Mouse (Mus musculus): ENCODE data around the gene Gm37240. TPM values are rescaled to one million over a fixed set of nuclear protein-coding genes. Genes with fewer than 3 reads are reported as not detected.

The Gm37240 gene
- polyA plus RNA-seq, 1 experiment from 2014 or later, result 5.2 TPM

DNA sequence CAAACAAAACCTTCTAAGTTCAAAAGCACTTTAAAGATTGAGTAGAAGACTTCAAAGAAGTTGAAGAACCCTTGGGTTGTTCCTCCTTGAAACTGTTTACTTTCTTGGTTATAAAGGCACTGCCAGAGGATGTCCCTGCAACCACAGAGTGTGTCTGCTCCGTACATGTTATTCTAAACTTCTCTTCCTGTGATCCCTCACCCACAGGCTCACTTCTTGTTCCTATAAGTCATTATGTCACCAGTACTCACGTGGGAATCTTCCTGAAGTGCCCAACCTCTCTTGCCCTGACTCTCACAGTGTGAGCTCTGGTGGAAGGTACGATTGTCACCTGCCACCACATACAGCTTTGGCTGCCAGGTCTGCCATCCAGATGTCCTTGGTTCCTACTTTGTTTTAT lies 1265.3 kb downstream of the Gm37240 start:
- no peak for DNase-seq (ENCODE audit: low spot score)

DNA sequence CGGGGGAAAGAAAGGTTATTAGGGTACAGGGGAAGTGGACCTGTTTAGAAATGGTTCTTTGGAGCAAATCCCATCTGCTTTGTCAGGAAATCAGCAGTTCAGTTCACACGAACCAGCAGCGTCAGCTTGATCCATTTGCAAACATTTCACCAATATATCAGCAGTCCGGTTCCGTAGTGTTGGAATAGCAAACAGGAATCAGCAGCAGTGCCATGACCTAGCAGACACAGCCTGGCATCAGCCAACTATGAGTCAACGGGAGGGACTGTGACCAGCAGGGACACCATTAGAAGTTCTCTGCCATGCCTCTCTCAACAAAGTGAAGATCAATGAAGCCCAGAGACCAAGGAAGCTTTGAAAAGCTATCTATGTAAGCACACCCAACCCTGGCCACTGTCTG lies 1267.6 kb downstream of the Gm37240 start:
- no peak for DNase-seq (ENCODE audit: low spot score)

DNA sequence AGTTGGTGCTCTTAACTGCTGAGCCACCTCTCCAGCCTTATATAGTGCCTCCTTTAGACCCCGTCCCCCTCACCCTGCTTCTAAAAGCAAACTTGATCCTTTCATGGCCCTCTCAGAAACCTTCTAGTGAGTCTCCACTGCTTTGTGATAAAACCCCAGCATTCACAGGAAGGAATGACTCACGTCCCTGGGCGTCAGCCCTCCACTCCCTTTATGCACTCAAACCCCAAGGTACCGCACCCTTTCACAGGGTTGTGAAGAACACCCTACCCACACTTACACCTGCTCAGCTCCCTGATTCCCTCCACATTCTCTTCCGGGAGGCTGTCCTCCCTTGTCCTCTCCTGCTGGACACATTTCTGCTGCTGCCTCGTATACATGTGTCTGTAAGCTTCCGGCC lies 1268.3 kb downstream of the Gm37240 start:
- DNase-seq (ENCODE audit: low spot score), result no peak

DNA sequence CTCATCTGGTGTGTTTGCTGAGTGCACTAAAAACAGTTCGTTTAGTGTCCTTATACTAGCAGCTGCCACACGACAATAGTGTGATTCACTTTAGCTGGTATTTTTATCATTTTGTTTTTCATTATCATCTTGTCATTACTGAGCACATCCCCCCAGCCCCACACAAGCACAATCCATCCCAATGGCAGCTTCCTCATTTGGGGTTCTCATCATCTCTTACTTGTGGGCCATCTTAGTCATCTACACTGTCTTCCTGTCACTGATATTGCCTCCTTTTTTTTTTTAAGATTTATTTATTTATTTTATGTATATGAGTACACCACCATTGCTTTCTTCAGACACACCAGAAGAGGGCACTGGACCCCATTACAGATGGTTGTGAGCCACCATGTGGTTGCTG lies 1268.7 kb downstream of the Gm37240 start:
- DNase-seq (ENCODE audit: low spot score), result no peak

DNA sequence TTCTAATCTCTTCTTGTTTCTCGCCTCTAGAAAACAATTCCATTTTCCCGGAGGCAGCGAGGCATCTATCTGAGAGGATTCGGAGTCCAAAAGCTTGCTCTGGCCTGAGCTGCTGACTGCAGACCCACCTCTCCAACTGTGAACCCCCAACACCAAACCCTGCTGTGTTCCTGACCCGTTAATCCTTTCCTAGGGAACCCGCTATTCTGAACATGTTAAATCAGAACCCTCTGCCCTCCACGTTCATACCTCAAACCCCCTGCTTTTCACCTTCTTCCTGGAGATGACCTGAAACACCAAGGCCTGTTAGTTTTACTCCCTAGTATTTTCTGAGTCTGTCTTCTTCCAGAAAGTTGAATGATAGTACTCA lies 1271.5 kb downstream of the Gm37240 start:
- no peak for DNase-seq (ENCODE audit: low spot score)

DNA sequence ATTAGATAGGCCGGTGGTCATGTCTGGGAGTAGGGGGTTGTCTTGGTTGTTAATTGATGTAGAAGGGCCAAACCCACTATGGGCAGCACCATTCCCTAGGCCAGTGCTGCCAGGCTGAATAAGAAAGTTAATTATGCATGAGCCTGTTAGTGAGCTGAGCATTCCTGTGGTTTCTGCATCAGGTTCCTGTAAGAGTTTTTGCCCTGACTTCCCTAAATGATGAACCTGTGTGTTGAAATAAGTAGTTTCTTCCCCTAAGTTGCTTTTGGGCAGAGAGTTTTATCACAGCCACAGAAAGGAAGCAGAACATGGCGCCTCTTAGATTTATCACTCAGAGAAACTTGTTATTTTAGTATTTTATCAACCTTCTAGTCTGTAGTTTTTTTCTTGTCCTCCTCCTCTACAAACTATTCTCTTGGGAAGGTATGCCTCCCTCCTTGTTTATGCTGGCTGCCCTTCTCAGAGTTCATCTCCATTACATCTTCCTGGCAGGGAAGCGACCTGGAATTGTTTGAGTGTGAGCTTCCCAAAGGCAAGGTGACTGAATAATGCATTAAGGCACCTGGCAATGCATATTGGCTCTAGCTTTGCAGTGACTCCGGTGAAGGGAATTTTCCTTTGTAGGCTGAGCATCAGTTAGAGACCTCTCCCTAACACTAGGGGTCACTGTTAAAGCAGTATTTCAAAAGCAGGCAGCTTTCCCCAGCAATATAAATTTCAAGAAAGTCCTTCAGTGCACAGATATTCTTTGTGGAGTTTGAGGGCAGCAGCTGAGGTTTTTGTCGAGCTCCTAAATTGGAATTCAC lies 1272.1 kb downstream of the Gm37240 start:
- peak; percentile 55 for DNase-seq (ENCODE audit: low spot score)

DNA sequence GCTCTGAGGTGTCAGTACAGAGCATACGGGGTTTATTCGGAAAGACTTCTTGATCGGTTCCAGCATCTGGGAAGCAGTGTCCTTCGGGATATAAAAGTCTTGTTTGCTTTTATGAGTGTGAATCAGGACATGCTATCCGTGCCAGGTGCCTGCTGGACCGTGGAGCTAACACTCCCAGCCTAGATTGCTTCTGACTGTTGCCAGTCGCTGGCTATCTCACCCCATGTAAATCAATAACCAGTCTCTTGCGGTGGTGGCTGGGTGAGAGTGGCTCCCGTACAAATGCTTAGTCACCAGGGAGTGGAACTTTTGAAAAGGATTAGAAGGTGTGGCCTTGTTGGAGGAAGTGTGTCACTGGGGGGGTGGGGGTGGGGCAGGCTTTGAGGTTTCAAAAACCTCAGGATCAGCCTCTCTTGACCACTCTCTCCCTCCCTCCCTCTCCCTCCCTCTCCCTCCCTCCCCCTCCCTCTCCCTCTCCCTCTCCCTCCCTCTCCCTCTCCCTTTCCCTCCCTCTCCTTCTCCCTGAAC lies 1277.1 kb downstream of the Gm37240 start:
- DNase-seq (ENCODE audit: low spot score), result no peak

DNA sequence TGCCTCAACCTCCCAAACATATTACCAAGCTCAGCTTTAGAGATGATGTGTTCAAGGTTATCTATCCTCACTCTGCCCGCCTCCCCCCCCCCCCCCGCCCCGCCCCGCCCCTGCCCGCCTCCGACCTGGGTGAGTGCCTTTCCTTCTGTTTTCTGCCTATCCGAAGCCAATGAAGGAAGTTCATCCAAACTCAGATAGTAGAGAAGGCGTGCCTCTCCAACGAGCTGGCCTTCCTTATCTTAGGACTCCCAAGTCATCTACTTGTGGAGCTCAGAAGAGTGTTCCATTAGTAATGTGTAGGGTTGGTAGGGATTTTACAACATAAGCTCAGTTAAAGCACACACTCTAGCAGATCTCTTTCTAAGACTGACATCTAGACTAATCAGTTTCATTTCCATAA lies 1284.1 kb downstream of the Gm37240 start:
- no peak for DNase-seq (ENCODE audit: low spot score)

DNA sequence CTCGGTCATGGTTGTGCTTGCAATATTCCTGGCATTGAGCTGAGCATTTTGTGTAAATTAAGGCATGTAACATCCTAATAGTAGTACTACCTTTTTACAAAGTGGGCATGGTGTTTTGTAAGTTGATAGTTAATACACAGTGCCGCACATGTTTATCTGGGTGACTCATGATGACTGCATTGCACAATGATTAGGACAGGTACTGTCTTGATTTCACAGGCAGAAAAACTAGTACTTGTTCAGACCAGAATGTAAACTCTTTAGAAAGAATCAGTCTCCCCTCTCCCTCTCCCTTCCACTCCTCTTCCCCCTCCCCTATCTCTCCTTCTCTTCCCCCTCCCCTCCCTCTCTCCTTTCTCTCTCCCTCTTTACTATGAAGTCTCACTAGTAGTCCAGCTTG lies 1284.6 kb downstream of the Gm37240 start:
- DNase-seq (ENCODE audit: low spot score), result no peak

DNA sequence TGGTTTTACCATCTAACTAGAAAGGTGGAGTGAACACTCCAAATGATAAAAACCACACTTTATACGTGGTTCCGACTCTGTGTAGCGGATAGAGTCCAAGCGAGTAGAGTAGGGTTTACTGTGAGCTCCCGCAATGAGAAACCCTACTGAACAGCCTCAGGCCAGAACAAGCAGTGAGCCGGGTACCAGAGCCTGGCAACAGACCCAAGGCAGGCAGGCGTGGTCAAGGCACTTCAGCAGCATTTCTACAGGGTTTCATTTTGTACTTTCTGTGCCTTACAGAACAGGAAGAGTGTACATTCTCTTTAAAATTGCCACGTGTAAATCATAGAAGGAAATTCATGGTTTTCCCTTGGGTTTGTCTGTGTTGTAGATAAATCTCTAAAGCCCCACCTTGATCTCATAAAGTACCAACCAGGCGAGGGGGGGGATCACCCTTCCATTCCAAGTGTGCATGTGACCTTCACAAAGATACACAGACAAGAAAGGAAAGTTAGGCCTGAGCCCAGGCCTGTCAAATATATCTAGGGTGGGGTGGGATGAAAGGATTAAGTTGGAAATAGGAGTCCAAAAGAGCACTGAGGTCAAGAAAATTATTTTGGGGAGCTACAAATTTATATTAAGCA lies 1285.3 kb downstream of the Gm37240 start:
- DNase-seq (ENCODE audit: low spot score), result no peak

DNA sequence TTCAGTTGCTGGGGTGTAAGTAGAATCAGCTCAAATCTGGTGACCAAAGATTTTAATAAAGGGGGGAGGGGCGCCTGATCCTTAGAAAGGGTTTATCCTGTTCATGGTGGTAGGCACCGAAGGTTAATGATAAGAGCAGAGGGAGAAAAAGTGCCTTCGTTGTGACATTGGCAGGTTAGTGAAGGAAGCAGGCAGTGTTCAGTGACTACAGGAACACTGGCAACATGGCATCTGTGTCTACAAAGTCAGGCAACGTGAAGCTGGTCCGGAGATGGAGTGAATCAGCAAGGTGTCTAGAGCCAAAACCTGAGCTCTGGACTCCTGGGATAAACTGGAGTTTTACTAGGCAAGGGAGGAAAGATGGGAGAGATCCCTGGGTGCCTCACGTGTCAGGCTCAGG lies 1288.6 kb downstream of the Gm37240 start:
- DNase-seq (ENCODE audit: low spot score), result no peak

DNA sequence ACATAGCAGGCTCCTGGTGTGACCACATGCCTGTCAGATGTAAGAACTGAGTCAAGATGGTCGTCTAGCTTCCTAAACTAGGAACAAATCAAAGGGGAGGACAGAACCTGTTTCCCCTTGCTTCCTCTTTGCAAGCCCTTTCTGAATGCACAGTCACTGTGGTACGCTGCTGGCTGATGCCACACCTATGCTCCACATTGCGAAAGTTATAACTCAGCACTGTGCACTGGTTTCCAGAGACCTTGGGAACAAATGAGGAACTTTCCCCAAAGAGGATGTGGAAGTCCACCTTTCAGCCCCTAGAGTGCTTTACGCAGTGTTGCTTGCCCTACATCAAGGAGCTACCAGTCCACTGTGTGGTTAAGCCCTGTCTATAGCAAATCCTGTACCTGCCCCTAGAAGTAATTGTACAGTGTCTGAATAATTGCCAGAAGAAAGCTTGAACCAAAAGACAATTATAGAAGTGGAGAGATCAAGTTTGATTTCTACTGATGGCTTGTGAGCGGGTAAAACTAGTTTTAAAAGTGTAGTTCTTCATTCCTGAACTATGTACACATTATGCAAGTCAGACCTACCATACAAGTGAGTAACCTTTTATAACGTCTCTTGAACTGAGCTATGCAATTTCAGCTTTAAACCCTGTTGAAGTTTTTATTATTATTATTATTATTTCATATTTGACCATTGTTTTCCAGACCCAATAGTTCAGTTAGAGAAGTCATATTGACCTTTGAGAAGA lies 1289.2 kb downstream of the Gm37240 start:
- DNase-seq (ENCODE audit: low spot score), result no peak

DNA sequence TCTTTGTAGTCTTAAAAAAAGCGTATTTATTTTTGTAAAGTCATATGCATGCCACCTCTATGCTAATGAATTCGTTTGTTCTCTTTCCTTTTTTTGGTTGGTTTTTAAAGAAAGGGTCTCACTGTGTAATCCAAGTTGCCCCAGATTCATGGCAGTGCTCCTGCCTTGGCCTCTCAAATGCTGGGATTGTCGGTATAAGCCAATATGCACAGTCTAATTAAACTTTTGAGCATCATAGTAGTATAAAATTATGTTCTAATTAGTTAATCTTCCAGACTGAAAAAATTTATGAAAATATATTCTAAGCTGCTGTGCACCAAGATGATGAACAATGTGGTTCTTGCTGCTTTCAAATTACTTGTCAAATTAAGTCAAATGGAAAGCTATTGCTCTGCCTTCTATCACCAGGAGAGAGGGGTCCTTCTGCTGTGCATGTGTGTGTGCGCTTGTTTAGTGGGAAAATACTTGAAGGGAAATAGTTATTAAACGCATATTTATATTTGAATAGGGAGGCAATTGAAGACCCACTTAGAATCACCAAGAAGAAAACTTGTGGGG lies 1291.6 kb downstream of the Gm37240 start:
- DNase-seq (ENCODE audit: low spot score), result no peak

DNA sequence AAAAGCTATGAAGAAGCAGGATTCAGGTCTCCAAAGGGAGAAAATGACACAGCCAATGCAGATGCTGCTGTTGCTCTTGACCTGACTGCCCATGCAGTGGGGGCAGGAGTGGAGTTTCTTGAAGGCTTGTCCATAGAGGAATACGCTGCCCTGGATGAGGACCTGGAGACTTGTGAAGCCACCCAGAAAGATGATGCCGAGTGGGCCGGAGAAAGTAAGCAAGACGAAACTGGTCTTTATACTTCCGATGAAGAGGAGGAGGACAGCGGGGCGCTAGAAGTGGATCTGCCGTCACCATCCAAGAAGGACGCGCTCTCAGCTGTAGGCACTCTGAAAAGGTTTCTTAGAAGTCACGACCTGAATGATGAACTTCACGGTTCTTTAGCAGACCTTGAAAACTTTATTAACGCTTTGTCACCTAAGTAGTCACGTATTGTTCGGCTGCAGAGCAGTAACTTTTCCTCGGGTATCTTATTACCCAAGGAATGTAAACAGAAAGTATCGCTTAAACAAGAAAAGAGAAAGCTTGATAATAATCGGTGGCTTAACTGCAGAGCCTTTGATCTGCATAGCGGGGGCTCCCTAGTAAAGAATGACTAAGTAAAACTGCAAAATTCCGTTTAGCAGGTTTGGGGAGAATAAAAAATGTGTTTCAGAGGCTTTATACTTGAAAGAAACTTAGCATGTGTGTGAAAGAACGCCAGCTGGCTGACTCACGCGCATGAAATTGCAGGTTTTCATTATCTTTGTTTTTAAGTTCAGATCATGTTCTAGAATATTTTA lies 1292.2 kb downstream of the Gm37240 start:
- peak; percentile 59 for DNase-seq (ENCODE audit: low spot score)

DNA sequence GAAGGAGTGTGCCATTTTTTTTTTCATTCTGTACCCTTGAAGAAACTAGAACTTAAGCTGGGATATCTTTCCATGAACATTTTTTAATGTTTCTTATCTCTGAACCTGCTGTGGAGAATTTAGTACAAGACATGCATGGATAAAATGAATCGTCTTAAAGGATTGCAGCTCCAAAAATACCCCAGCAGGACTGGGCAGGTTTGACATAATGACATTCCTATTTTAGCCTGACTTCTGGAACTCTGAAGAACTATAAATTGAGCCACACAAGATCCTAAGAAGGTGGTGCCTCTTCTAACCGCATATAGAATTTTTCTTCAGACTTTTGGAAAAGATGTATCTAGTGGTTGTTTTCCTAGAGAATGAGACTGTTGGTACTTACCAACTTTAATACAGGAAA lies 1294.0 kb downstream of the Gm37240 start, which contains the start of gene Tigd4:
Gene Tigd4 (plus strand): TSS at position 301 of the 400 bp plus-strand sequence.
- DNase-seq (ENCODE audit: low spot score), result no peak

DNA sequence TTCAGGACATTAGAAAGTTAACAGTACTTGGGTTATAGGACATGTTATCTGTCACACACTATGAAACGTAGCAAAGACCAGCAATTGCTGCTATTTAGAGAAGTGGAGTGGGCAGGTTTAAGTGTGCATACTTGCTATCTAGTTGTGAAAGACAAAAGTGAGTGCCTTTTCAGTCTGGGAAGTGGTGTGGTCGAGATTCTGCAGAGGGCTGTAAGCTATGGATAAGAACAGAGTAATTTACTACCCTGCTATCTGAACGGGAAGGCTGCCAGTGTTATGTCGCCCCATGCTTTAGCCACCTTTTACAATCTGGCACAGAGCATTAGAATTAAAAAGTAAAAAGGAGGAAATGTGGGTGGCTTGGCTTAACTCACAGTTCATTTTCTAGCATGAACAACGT lies 1300.6 kb downstream of the Gm37240 start:
- DNase-seq (ENCODE audit: low spot score), result no peak

DNA sequence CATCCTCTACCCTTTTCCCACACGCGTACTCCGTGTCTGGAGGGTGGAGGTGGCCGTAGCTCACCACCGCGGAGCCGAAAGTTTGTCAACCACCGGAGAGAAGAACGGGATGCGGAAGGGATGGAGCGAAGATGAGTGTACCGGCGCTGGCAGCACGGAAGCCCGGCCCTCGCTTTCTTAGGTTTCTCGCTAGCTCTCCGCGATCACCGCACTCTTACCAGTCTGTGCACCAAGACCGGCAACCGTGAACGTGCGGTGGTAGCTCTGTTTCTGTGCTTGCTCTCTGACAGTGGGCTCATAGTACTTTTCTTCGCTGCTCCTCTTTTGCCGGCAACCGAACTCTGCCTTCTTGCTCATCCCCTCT lies 1304.4 kb downstream of the Gm37240 start:
- no peak for DNase-seq (ENCODE audit: low spot score)

DNA sequence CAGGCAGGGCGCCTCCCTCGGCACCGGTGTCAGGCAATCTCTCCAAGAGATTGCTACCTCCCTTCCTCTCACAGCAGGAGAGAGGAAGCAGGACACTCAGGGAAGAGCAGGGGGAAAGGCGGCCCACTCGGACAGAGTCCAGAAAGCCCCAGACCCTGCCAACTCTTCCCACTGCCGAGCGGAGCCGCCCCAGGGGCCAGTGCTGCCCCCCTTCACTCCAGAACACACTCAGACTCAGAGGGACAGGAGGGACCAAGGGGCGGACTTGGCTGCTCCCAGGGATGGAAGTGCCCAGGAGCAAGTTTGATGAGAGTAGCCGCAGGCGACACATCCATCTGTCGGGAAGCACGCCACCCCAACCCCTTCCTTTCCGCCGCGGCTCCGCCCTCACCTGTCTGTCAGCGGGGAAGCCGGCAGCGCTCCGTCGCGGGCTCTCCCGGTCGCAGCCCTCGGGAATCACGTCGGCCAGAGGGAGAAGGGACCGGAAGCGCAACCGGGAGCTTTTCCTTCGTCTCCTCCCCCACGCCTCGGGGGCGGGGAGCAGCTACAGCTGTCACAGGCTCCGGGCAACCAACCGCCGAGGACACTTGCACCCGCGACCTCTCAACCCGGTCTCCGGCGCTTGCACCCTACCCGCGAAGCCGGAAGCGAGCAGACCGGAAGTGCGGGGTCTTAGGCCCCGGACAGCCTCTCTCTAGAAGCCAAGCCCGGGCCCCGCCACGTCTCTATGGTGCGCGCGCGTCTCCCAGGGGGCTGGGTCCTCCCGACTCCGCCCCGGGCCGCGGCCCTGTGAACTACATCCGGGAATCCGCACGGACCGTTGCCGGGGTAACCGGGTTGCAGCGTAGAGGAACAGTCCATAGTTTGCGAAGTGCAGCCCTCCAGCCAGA lies 1305.0 kb downstream of the Gm37240 start, which contains the start of gene Arfip1:
Gene Arfip1 (minus strand): TSS at position 603 of the 890 bp plus-strand sequence.
- peak; percentile 95 for DNase-seq (ENCODE audit: low spot score)

DNA sequence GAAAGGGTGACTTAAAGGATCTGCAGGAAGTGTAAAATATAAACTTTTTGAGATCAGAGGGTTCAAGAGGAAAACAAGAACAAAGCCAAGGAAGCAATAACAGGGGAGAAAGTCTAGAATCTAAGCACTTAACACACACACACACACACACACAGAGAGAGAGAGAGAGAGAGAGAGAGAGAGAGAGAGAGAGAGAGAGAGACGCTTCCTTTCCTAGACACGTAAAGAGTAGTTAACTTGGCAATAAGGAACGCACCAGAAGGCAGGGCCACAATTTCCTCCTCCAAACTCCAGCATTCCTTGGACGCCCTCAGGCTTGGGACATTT lies 1305.7 kb downstream of the Gm37240 start:
- peak; percentile 26 for DNase-seq (ENCODE audit: low spot score)

DNA sequence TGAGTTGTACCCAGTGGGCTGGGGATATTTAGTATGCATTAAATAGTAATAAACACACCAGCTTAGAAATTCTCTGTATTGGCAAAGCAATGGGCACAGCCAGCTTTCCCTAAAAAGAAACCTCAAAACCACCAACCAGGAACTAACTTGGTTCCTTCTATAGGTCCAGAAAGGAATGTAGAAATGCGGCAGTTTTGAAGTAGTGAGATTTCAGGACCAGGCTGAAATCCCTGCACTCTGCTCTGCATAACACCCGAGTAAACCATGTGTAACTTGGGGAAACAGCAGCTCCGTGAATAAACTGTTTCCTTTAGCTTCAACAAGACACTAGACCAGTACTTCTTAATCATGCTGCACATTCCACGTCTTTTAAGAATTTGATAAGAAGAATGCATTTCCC lies 1306.6 kb downstream of the Gm37240 start:
- DNase-seq (ENCODE audit: low spot score), result no peak

Measured in thymus, postnatal 0 days (tissue).